Mouse (Mus musculus) hindbrain, postnatal 0 days (tissue): ENCODE measurements at regions not wholly inside any gene's neighbourhood (a gene's known extent, or its start where the extent isn't known, plus 50 kb on each side); places are given as distances from the start of the nearest gene placed in this dataset.

Source experiments
- ATAC-seq: fragments of 200-750 bp; cut with Nextera tagmentation; 2 replicates; pipeline ENCODE4 v1.8.0; 2017; ENCODE audit warnings: mild to moderate bottlenecking, moderate TSS enrichment, moderate library complexity
- DNase-seq: peaks from one replicate; pipeline ENCODE4 v3.0.0-alpha.2; 2015; ENCODE audit warnings: low spot score
- H3K27ac ChIP-seq: fragments of 300-500 bp; sonication (generic); 2 replicates; pipeline ENCODE4 v1.5.1; 2014; ENCODE audit warnings: mild to moderate bottlenecking
- H3K27me3 ChIP-seq: fragments of 300-500 bp; sonication (generic); 2 replicates; pipeline ENCODE4 v1.6.1; 2014; ENCODE audit warnings: low read length, mixed read lengths; ENCODE audit not compliant: insufficient read depth
- H3K36me3 ChIP-seq: fragments of 300-500 bp; sonication (generic); 2 replicates; pipeline ENCODE4 v1.6.1; 2014; ENCODE audit warnings: low read length, mixed read lengths; ENCODE audit not compliant: insufficient read depth
- H3K4me1 ChIP-seq: fragments of 300-500 bp; sonication (generic); 2 replicates; pipeline ENCODE4 v1.6.1; 2014; ENCODE audit warnings: antibody characterized with exemption, low read length, mixed read lengths; ENCODE audit not compliant: insufficient read depth
- H3K4me2 ChIP-seq: fragments of 300-500 bp; sonication (generic); 2 replicates; pipeline ENCODE4 v1.6.1; 2014; ENCODE audit warnings: low read depth, mild to moderate bottlenecking, low read length, moderate library complexity, mixed read lengths
- H3K4me3 ChIP-seq: fragments of 300-500 bp; sonication (generic); 2 replicates; pipeline ENCODE4 v1.5.1; 2014; ENCODE audit warnings: low read length
- H3K9ac ChIP-seq: fragments of 300-500 bp; sonication (generic); replicated peaks from 2 replicates; pipeline ENCODE4 v1.6.1; 2014; ENCODE audit warnings: mild to moderate bottlenecking, low read length, moderate library complexity, mixed read lengths
- H3K9me3 ChIP-seq: fragments of 300-500 bp; sonication (generic); 2 replicates; pipeline ENCODE4 v1.6.1; 2016; ENCODE audit warnings: low read length, mixed read lengths
- CTCF ChIP-seq: IDR thresholded peaks from 2 replicates; pipeline ENCODE4 v1.5.1; 2016; ENCODE audit warnings: antibody characterized with exemption, control low read depth, low read depth
- WGBS: fragments of 180-500 bp; shearing (Covaris S2); extraction: QIAGEN DNeasy Blood & Tissue Kit; methylation state at CpG from one replicate; pipeline ENCODE4 v1.1.7; 2014; 5-methylcytosine and 5-hydroxymethylcytosine counted together

DNA sequence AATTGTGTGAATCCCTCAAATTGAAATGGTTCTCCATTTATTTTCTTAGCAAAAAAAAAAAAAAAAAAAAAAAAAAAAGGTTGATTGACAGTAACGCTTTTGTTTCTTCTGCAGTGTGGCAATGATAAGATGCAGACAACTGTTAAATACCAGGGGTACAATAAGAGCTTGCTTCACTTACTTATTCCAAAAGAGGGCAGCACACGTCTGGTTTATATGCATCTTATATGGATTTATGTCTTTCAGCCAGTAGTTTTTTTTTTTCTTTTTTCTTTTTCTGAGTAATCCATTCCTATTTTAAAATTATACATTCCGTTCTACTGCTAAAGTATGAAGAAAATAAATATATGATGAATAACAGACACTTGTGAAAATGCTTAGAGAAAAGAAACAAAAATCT lies 185.6 kb upstream of the Itga1 start:
- no peaks in the 10 kb centered on the region for H3K36me3 ChIP-seq
- H3K4me3 ChIP-seq, result no peak overlapping the region
- no peak overlapping the region for H3K4me2 ChIP-seq
- no peaks in the 10 kb centered on the region for H3K4me1 ChIP-seq
- no peak overlapping the region for H3K27ac ChIP-seq
- no peaks in the 10 kb centered on the region for H3K9me3 ChIP-seq
- H3K27me3 ChIP-seq, result no peaks in the 10 kb centered on the region
- 30% methylated on average over 3 of the region's 3 CpGs for WGBS
- peak; percentile 68 for TF ChIP-seq CTCF
- no peak overlapping the region for H3K9ac ChIP-seq
- DNase-seq (peak; percentile 89), ATAC-seq (no peak)

DNA sequence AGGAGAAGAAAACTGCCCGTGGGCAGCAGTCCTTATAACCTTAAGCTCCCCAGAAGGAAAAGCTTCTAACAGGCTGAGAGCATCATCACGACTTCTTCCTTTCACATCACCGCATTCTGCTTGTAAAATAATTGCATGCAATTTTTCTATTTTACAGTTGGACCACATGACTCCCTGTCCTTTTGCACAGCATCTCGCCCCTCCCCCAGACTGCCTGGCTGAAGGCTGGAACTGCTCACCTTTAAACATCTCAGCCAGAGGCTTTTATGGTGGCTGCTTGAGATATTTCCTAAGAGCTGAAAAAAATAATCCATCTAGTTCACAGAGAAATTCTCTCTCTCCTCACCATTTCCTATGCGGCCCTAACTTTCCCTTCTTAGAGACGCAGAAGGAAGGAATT lies 164.4 kb upstream of the Itga1 start:
- Histone ChIP-seq H3K27me3 (no peaks in the 10 kb centered on the region), H3K36me3 (no peaks in the 10 kb centered on the region), H3K4me1 (no peaks in the 10 kb centered on the region), H3K4me2 (no peak overlapping the region), H3K4me3 (no peak overlapping the region), H3K9ac (no peak overlapping the region), H3K9me3 (no peaks in the 10 kb centered on the region), H3K27ac (no peak overlapping the region)
- no peak for TF ChIP-seq CTCF
- ATAC-seq (no peak), DNase-seq (no peak)
- 87% methylated on average over 6 of the region's 6 CpGs for WGBS

DNA sequence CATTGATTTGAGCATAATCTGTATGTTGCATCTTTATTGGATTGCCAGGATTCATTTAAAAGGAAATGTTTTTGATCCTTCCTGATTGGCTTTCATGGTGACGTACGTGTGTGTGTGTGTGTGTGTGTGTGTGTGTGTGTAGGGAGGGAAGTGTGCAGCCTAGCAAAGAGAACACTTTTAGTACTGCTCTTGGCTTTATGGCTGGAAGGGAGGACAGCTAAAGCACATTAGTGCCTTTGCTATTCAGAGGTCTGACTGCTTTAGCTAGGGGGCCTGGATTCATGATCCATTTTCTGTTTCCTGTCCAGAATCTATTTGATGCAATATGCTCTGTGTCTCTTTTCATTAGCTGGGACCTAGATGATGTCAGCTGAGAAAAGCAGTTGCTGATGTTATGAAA lies 155.6 kb upstream of the Itga1 start:
- TF ChIP-seq CTCF, result no peak
- Histone ChIP-seq H3K27ac (no peak overlapping the region), H3K9me3 (no peaks in the 10 kb centered on the region), H3K9ac (no peak overlapping the region), H3K4me2 (no peak overlapping the region), H3K4me3 (no peak overlapping the region), H3K27me3 (no peaks in the 10 kb centered on the region), H3K4me1 (no peaks in the 10 kb centered on the region), H3K36me3 (no peaks in the 10 kb centered on the region)
- WGBS, result 59% methylated on average over 2 of the region's 2 CpGs
- DNase-seq (no peak), ATAC-seq (no peak)

DNA sequence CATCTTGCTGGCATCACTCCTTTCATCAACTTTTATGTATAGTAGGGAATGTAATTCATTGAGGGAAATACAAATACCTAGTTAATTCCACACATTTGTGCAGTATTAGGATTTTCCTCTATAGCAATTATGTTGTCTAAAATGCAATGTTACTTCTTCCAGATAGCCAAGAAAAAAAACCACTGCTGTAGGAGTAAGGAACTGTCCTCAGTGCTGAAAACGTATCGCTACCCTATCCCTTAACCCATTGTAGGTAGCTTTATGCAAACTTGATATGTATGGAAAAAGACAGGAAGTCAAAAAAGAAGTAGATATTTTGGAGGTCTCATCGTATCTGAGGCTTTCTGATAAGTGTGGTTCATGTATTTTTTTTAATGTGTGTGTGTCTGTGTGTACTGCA lies 150.8 kb upstream of the Itga1 start:
- no peaks in the 10 kb centered on the region for H3K4me1 ChIP-seq
- H3K27me3 ChIP-seq, result no peaks in the 10 kb centered on the region
- no peaks in the 10 kb centered on the region for H3K9me3 ChIP-seq
- DNase-seq (no peak), ATAC-seq (no peak)
- H3K4me3 ChIP-seq, result no peak overlapping the region
- H3K27ac ChIP-seq, result no peak overlapping the region
- no peak for TF ChIP-seq CTCF
- 62% methylated on average over 3 of the region's 3 CpGs for WGBS
- no peak overlapping the region for H3K4me2 ChIP-seq
- H3K36me3 ChIP-seq, result no peaks in the 10 kb centered on the region
- no peak overlapping the region for H3K9ac ChIP-seq

DNA sequence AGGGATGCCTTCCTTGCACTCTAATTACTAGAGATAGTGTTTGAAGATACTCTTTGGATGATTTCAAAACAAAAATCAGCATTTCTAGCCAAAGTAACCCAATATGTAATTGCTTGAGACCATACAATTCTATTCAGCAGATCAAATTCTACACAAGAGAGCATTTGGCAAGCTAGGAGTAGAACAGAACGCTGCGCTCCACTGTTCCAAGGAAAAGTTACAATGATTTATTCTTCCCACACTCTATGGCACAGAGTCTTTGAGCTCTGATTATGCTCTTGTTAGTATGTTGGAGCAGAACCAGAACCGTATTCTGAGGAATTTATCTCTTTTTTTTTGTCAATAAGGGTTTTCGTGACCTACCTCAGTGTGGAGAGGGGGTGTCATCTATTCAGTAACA lies 130.2 kb upstream of the Itga1 start:
- no peaks in the 10 kb centered on the region for H3K27me3 ChIP-seq
- no peaks in the 10 kb centered on the region for H3K4me1 ChIP-seq
- no peak for TF ChIP-seq CTCF
- 74% methylated on average over 4 of the region's 4 CpGs for WGBS
- H3K9ac ChIP-seq, result no peak overlapping the region
- H3K27ac ChIP-seq, result no peak overlapping the region
- H3K4me3 ChIP-seq, result no peak overlapping the region
- H3K4me2 ChIP-seq, result no peak overlapping the region
- DNase-seq (no peak), ATAC-seq (no peak)
- no peaks in the 10 kb centered on the region for H3K9me3 ChIP-seq
- no peaks in the 10 kb centered on the region for H3K36me3 ChIP-seq

DNA sequence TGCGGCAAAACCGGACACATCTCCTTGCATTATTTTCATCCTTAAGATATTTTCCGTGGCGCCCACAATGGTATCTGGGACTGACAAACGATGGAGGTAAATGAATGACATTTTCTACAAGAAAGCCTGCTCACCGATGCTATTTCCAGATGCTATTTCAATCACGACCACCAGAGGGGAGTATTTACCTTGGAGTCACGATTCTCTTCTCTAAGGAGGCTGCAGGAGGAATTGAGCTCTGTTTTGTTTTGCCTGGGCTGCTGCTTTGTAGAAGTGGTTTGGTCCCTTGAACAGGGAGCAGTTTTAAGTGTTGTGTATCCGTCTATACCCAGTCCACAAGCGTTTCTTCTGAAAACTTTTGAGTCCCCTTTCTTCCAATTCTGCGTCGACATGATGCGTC lies 128.7 kb upstream of the Itga1 start:
- H3K27ac ChIP-seq, result no peak overlapping the region
- H3K4me1 ChIP-seq, result no peaks in the 10 kb centered on the region
- no peaks in the 10 kb centered on the region for H3K9me3 ChIP-seq
- peak; percentile 90 for TF ChIP-seq CTCF
- DNase-seq (peak; percentile 90), ATAC-seq (peak; percentile 77)
- no peak overlapping the region for H3K9ac ChIP-seq
- no peaks in the 10 kb centered on the region for H3K36me3 ChIP-seq
- 28% methylated on average over 13 of the region's 13 CpGs for WGBS
- no peaks in the 10 kb centered on the region for H3K27me3 ChIP-seq
- H3K4me3 ChIP-seq, result no peak overlapping the region
- no peak overlapping the region for H3K4me2 ChIP-seq

DNA sequence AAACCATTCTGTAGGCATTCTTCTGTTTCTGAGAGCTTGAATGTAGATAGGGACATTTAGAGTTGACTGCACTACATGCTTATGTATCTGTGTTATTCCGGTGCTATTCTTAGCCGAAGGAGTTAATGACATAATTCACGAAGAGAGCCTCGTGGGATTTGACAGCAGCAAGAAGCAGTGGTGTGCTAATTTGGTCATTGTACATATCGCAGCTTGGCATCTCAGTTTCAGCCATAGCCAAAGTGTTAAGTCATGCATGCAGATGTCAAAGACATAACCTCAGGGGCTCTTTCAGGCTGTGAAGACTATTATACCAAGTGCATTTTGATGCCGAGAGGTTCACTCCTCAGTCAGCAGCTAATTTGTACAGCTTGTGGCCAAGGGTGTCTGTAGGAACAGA lies 125.1 kb upstream of the Itga1 start:
- DNase-seq (peak; percentile 55), ATAC-seq (peak; percentile 75)
- 14% methylated on average over 6 of the region's 6 CpGs for WGBS
- Histone ChIP-seq H3K27ac (no peak overlapping the region), H3K4me3 (no peak overlapping the region), H3K4me2 (no peak overlapping the region), H3K36me3 (no peaks in the 10 kb centered on the region), H3K9me3 (no peaks in the 10 kb centered on the region), H3K4me1 (no peaks in the 10 kb centered on the region), H3K9ac (no peak overlapping the region), H3K27me3 (no peaks in the 10 kb centered on the region)
- no peak for TF ChIP-seq CTCF

DNA sequence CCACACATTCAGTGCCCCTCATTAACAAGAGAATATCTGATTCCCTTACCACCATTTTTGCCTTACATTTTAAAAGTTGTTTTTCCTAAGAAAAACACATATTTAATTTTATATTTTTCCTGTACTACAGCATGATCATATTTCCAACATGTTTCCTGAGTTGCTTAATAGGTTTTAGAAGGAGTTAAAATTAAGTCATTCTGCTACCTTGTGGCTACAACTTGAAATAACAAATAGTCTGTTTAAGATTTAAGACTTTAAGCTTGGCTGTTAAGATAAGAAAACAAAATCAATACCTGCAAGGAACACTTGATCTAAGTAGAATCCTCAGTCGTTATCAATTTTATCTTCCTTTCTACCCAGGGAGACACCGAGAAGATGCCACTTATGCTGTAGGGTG lies 117.9 kb upstream of the Itga1 start:
- Histone ChIP-seq H3K27ac (no peak overlapping the region), H3K4me1 (no peaks in the 10 kb centered on the region), H3K9ac (no peak overlapping the region), H3K4me3 (no peak overlapping the region), H3K4me2 (no peak overlapping the region), H3K9me3 (no peaks in the 10 kb centered on the region), H3K36me3 (no peaks in the 10 kb centered on the region), H3K27me3 (no peaks in the 10 kb centered on the region)
- peak; percentile 6 for DNase-seq
- WGBS, result 72% methylated on average over 2 of the region's 2 CpGs
- TF ChIP-seq CTCF, result no peak
- no peak for ATAC-seq
